Mouse (Mus musculus): ENCODE measurements around the gene Sptan1.

DNA sequence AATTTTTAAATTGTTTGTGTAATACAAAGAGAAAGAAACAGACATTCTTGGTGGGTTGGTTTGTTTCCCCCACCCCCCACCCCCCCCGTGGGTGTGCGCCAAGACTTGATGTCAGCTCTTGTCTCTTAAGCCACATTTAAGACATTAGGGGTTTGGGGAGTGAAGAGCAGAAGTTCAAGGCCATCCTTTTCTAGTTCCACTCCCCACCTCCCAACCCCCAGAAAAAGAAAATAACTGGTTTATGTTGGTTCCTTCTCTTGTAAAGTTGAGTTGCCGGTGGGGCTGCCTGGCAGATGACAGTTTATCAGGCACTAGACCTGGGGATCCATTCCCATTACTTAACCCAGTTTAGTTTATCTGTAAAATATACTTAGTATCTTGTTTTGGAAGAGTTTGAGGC lies 98.9 kb downstream of the Sptan1 start:
- no peak for TF ChIP-seq ELF1 (IDR thresholded peaks at IDR 0.05; ENCODE audit: low read depth, low read length)
- TF ChIP-seq TBP (conservative IDR thresholded peaks at IDR 0.05; ENCODE audit: low read depth, low read length): no peak
- TF ChIP-seq CTCF (conservative IDR thresholded peaks at IDR 0.05 in 1 of 2, IDR thresholded peaks at IDR 0.05 in 1 of 2; ENCODE audit: low read depth in 2 of 2, low read length in 2 of 2): no peak
- no peak for TF ChIP-seq EP300 (IDR thresholded peaks at IDR 0.05; ENCODE audit: low read length)
- TF ChIP-seq E2F4 (IDR thresholded peaks at IDR 0.05; ENCODE audit: insufficient replicate concordance, low read depth, low read length): no peak
- no peak for TF ChIP-seq MAZ (IDR thresholded peaks at IDR 0.05; ENCODE audit: low read depth, low read length)
- TF ChIP-seq JUND (conservative IDR thresholded peaks at IDR 0.05; ENCODE audit: low read depth, low read length): no peak
- TF ChIP-seq POLR2AphosphoS2 (IDR thresholded peaks at IDR 0.05; ENCODE audit: low read depth, low read length): no peak
- no peak for TF ChIP-seq POLR2A (IDR thresholded peaks at IDR 0.05; ENCODE audit: low read depth, low read length)
